Mouse (Mus musculus): ENCODE results near the gene Ppm1h.

GRCm38 (mm10) chr10:122762772-122763511 lies 84.4 kb downstream of the Ppm1h start:
- TF ChIP-seq EP300 (IDR thresholded peaks at IDR 0.05; ENCODE audit: low read depth) (no peak), CTCF (IDR thresholded peaks at IDR 0.05; ENCODE audit: low read depth) (no peak)
